Mouse (Mus musculus) lung, embryonic 16.5 days (tissue): Measurements from ENCODE around the gene Snx30. TPM values are rescaled to one million over a fixed set of nuclear protein-coding genes. Genes with fewer than 3 reads are reported as not detected.

Experiments
- ATAC-seq: fragments of 200-750 bp; cut with Nextera tagmentation; 2 replicates; pipeline ENCODE4 v1.8.0; 2017; ENCODE audit warnings: low read depth, mild to moderate bottlenecking, moderate library complexity
- H3K27ac ChIP-seq: fragments of 300-500 bp; sonication (generic); 2 replicates; pipeline ENCODE4 v1.5.1; 2014; ENCODE audit warnings: mild to moderate bottlenecking, control low read depth, low read length
- H3K27me3 ChIP-seq: fragments of 300-500 bp; sonication (generic); 2 replicates; pipeline ENCODE4 v1.6.1; 2014; ENCODE audit warnings: low read depth, low read length, mixed read lengths; ENCODE audit not compliant: control insufficient read depth, insufficient read depth
- H3K36me3 ChIP-seq: fragments of 300-500 bp; sonication (generic); 2 replicates; pipeline ENCODE4 v1.6.1; 2014; ENCODE audit warnings: low read length; ENCODE audit not compliant: control insufficient read depth, insufficient read depth
- H3K4me1 ChIP-seq: fragments of 300-500 bp; sonication (generic); replicated peaks from 2 replicates; pipeline ENCODE4 v1.6.1; 2014; ENCODE audit warnings: low read length, mixed read lengths; ENCODE audit not compliant: control insufficient read depth, insufficient read depth
- H3K4me2 ChIP-seq: fragments of 300-500 bp; sonication (generic); 2 replicates; pipeline ENCODE4 v1.6.1; 2014; ENCODE audit warnings: low read depth, low read length, control low read depth
- H3K4me3 ChIP-seq: fragments of 300-500 bp; sonication (generic); 2 replicates; pipeline ENCODE4 v1.5.1; 2014; ENCODE audit warnings: mild to moderate bottlenecking, low read length, control low read depth
- H3K9ac ChIP-seq: fragments of 300-500 bp; sonication (generic); 2 replicates; pipeline ENCODE4 v1.6.1; 2014; ENCODE audit warnings: low read length, control low read depth
- H3K9me3 ChIP-seq: fragments of 300-500 bp; sonication (generic); 2 replicates; pipeline ENCODE4 v1.6.1; 2016; ENCODE audit warnings: low read length; ENCODE audit not compliant: control insufficient read depth
- WGBS: fragments of 180-500 bp; shearing (Covaris S2); extraction: QIAGEN DNeasy Blood & Tissue Kit; methylation state at CpG from one replicate; pipeline ENCODE4 v1.1.7; 2014; 5-methylcytosine and 5-hydroxymethylcytosine counted together
- polyA plus RNA-seq: library from polyadenylated mRNA; unstranded; fragments of >200 nt; fragmentation: Nextera tagmentation; extraction: Ambion mirVana; gene quantifications from 2 replicates; pipeline ENCODE4 v1.2.1, GENCODE M21; 2015

Snx30 gene
- polyA plus RNA-seq, 1 experiment from 2014 or later, result 6.9 TPM

GRCm38 (mm10) chr4:59805968-59806878 is 583 bp downstream of the Snx30 start:
- peak; percentile 73 for ATAC-seq
- Histone ChIP-seq H3K27ac (peak overlapping the region; percentile 64), H3K9ac (peak overlapping the region; percentile 84), H3K36me3 (no peaks in the 10 kb centered on the region), H3K4me3 (peak overlapping the region; percentile 87), H3K4me1 (peaks cover 11% of the 10 kb centered on the region), H3K9me3 (no peaks in the 10 kb centered on the region), H3K4me2 (peak overlapping the region; percentile 94), H3K27me3 (no peaks in the 10 kb centered on the region)
- WGBS, result under 1% methylated on average over 51 of the region's 58 CpGs

DNA sequence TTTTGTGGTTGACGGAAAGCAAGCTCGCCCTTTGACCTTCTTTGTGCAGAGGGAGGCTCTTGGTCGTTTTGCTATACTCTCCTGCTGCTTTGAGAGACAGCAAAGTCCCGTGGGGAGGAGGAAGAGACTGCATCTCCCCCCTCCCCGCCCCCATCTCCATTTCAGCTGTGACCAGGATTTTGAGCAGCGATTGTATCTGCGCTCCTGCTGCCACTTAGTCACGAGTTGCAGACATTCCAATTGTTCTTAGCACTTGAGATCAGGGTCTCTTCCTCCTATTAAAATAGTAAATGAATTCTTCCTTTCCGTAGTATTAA is 1.2 kb downstream of the Snx30 start:
- Histone ChIP-seq H3K4me1 (peaks cover 11% of the 10 kb centered on the region), H3K27me3 (no peaks in the 10 kb centered on the region), H3K4me3 (peak overlapping the region; percentile 87), H3K36me3 (no peaks in the 10 kb centered on the region), H3K27ac (no peak overlapping the region), H3K4me2 (peak overlapping the region; percentile 94), H3K9ac (peak overlapping the region; percentile 84), H3K9me3 (no peaks in the 10 kb centered on the region)
- 4% methylated on average over 9 of the region's 9 CpGs for WGBS
- no peak for ATAC-seq

GRCm38 (mm10) chr4:59807521-59807920 is 1.9 kb downstream of the Snx30 start:
- no peak for ATAC-seq
- no peak overlapping the region for H3K9ac ChIP-seq
- no peaks in the 10 kb centered on the region for H3K27me3 ChIP-seq
- no peak overlapping the region for H3K27ac ChIP-seq
- H3K36me3 ChIP-seq, result no peaks in the 10 kb centered on the region
- H3K9me3 ChIP-seq, result no peaks in the 10 kb centered on the region
- 0 out of 2 replicates have a peak overlapping the region, but pooled peaks have one; percentile 7 for H3K4me2 ChIP-seq
- no peak overlapping the region for H3K4me3 ChIP-seq
- H3K4me1 ChIP-seq, result peaks cover 11% of the 10 kb centered on the region
- WGBS, result 67% methylated on average over 2 of the region's 2 CpGs

- WGBS, result 78% methylated on average over 5 of the region's 5 CpGs
- Histone ChIP-seq H3K4me3 (no peak overlapping the region), H3K4me2 (no peak overlapping the region), H3K9ac (no peak overlapping the region), H3K27ac (no peak overlapping the region), H3K36me3 (no peaks in the 10 kb centered on the region), H3K4me1 (peaks cover 11% of the 10 kb centered on the region), H3K9me3 (no peaks in the 10 kb centered on the region), H3K27me3 (no peaks in the 10 kb centered on the region)
- no peak for ATAC-seq
These were observed 2.8 kb downstream of the Snx30 start for GRCm38 (mm10) chr4:59808396-59808795.

GRCm38 (mm10) chr4:59814094-59814493 is 8.5 kb downstream of the Snx30 start:
- Histone ChIP-seq H3K9ac (no peak overlapping the region), H3K36me3 (no peaks in the 10 kb centered on the region), H3K27ac (peak overlapping the region; percentile 5; the same call in 1 of the 2 replicates), H3K27me3 (no peaks in the 10 kb centered on the region), H3K4me3 (no peak overlapping the region), H3K4me2 (no peak overlapping the region), H3K9me3 (no peaks in the 10 kb centered on the region), H3K4me1 (peaks cover 23% of the 10 kb centered on the region)
- ATAC-seq, result no peak
- 37% methylated on average over 7 of the region's 7 CpGs for WGBS

DNA sequence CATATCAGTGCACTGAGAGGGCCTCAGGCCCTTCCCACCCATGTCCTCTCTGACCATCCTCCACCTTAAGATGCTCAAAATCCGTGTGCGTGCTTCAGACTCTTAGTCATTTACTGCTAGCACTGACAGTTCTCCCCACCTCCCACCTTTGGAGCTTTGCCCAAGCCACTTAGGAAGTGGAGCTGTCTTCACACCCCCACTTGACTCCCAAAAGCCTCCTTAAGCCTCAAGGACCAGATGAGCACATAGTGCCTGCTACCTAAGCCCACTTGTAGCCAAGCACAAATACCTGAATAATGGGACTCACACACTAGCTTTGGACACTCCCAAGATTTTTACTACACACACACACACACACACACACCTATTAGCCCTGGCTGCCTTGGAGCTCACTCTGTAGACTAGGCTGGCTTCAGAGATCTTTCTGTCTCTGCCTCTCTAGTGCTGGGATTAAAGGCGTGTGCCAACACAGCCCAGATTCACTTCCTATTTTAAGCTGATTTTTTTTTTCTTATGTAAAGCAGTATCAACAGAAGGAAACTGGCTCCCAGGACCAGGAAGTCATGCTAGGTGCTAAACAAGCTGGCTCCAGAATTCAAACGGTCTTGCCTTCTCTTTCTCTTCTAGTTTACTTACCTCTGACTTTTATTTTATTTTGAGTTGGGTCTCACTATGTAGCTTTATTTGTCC is 9.6 kb downstream of the Snx30 start:
- peak; percentile 80 for ATAC-seq
- H3K4me1 ChIP-seq, result peaks cover 32% of the 10 kb centered on the region

GRCm38 (mm10) chr4:59816016-59816415 is 10.4 kb downstream of the Snx30 start:
- Histone ChIP-seq H3K4me3 (no peak overlapping the region), H3K4me2 (peak overlapping the region; percentile 7; the same call in 1 of the 2 replicates), H3K9ac (no peak overlapping the region), H3K9me3 (no peaks in the 10 kb centered on the region), H3K36me3 (no peaks in the 10 kb centered on the region), H3K27me3 (no peaks in the 10 kb centered on the region), H3K4me1 (peaks cover 32% of the 10 kb centered on the region), H3K27ac (peak overlapping the region; percentile 69)
- no peak for ATAC-seq
- 45% methylated on average over 4 of the region's 5 CpGs for WGBS

More for the DNA sequence above, 9.6 kb downstream of the Snx30 start:
- Histone ChIP-seq H3K27me3 (no peaks in the 10 kb centered on the region), H3K27ac (peak overlapping the region; percentile 69), H3K9me3 (no peaks in the 10 kb centered on the region), H3K4me2 (no peak overlapping the region), H3K36me3 (no peaks in the 10 kb centered on the region), H3K9ac (no peak overlapping the region), H3K4me3 (no peak overlapping the region)
- 53% methylated on average over 4 of the region's 4 CpGs for WGBS

DNA sequence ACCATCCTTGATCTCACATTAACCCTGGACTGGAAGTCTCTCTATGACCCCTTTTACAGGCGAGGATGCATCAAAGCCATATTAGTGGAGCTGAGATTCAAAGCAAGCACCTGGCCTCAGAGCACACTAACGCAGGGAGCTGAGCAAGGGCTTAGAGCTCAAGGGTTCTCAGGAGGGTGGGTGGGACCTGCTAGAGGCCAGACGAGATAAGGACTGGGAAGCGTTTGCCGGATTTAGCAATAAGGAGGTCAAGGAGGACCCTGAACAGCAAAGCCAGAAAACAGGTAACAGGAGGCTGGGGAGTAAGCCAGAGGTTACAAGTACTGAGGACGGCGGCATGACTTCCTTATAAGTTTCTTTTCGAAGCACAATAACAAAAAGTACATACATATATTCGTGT is 10.8 kb downstream of the Snx30 start:
- Histone ChIP-seq H3K4me1 (peaks cover 32% of the 10 kb centered on the region), H3K27me3 (no peaks in the 10 kb centered on the region), H3K9ac (no peak overlapping the region), H3K9me3 (no peaks in the 10 kb centered on the region), H3K36me3 (no peaks in the 10 kb centered on the region), H3K27ac (peak overlapping the region; percentile 69), H3K4me2 (peak overlapping the region; percentile 16; the same call in 1 of the 2 replicates), H3K4me3 (no peak overlapping the region)
- ATAC-seq, result peak; percentile 29; the same call in 1 of the 2 replicates
- WGBS, result 47% methylated on average over 9 of the region's 9 CpGs

- peaks cover 32% of the 10 kb centered on the region for H3K4me1 ChIP-seq
- no peaks in the 10 kb centered on the region for H3K36me3 ChIP-seq
- H3K9me3 ChIP-seq, result no peaks in the 10 kb centered on the region
- H3K4me3 ChIP-seq, result no peak overlapping the region
- ATAC-seq, result no peak
- H3K27me3 ChIP-seq, result no peaks in the 10 kb centered on the region
- no peak overlapping the region for H3K9ac ChIP-seq
- no peak overlapping the region for H3K4me2 ChIP-seq
- WGBS, result 77% methylated on average over 5 of the region's 5 CpGs
- peak overlapping the region; percentile 18; the same call in 1 of the 2 replicates for H3K27ac ChIP-seq
These were observed 12.2 kb downstream of the Snx30 start for GRCm38 (mm10) chr4:59817790-59818189.
